Mouse (Mus musculus) adrenal gland, postnatal 36 days (tissue): Measurements from ENCODE around the gene Gapdh. TPM values are rescaled to one million over a fixed set of nuclear protein-coding genes. Genes with fewer than 3 reads are reported as not detected.
"Not testable (repeated sequence)": the region's sequence is repeated elsewhere in the genome, so short reads cannot be mapped to it uniquely, and the experiment has no call there.

Source experiments
- DNase-seq, 2 experiments: peaks; one replicate each; pipeline ENCODE4 v3.0.0; 2021; ENCODE audit warnings: mixed read lengths in 1 of 2
- total RNA-seq, 2 experiments: library from RNA; stranded (reverse); gene quantifications; 2 replicates each; pipeline ENCODE4 v1.2.3; 2021

Gapdh gene
- total RNA-seq, 2 experiments from 2014 or later, result 2,066 to 3,178 TPM

- DNase-seq, result peak; percentile 49 to 74
These were observed 789 bp upstream of the Gapdh start for GRCm38 (mm10) chr6:125166861-125167650.

- peak; percentile 96 to 97 for DNase-seq
These were observed 857 bp downstream of the Gapdh start for GRCm38 (mm10) chr6:125165328-125165891.

GRCm38 (mm10) chr6:125164672-125165327, 1.5 kb downstream of the Gapdh start:
- peak; percentile 56 to 65 for DNase-seq

- DNase-seq, result peak; percentile 32 to 52
These were observed 2.2 kb downstream of the Gapdh start for GRCm38 (mm10) chr6:125163801-125164657.

GRCm38 (mm10) chr6:125162615-125163305, 3.5 kb downstream of the Gapdh start:
- not testable (repeated sequence) for DNase-seq

- DNase-seq, result peak; percentile 76 to 81
These were observed 4.3 kb downstream of the Gapdh start for GRCm38 (mm10) chr6:125161971-125162370.

- peak; percentile 82 to 84 for DNase-seq
These were observed 5.2 kb downstream of the Gapdh start for GRCm38 (mm10) chr6:125160854-125161760.

GRCm38 (mm10) chr6:125160558-125160853, 5.8 kb downstream of the Gapdh start:
- no peak for DNase-seq

- DNase-seq, result no peak
These were observed 6.3 kb downstream of the Gapdh start for GRCm38 (mm10) chr6:125159773-125160557.

GRCm38 (mm10) chr6:125158944-125159492, 7.2 kb downstream of the Gapdh start:
- DNase-seq, result no peak

- no peak for DNase-seq
These were observed 9.2 kb downstream of the Gapdh start for GRCm38 (mm10) chr6:125156903-125157614.

GRCm38 (mm10) chr6:125156491-125156890, 9.8 kb downstream of the Gapdh start:
- no peak for DNase-seq

- no peak for DNase-seq
These were observed 11.0 kb downstream of the Gapdh start for GRCm38 (mm10) chr6:125155262-125155661.

- DNase-seq, result no peak
These were observed 11.7 kb downstream of the Gapdh start for GRCm38 (mm10) chr6:125154550-125154949.

GRCm38 (mm10) chr6:125153682-125154081, 12.6 kb downstream of the Gapdh start:
- no peak for DNase-seq

- no peak for DNase-seq
These were observed 13.3 kb downstream of the Gapdh start for GRCm38 (mm10) chr6:125153018-125153389.

- DNase-seq, result no peak
These were observed 13.9 kb downstream of the Gapdh start for GRCm38 (mm10) chr6:125152212-125153017.

- no peak for DNase-seq
These were observed 16.7 kb downstream of the Gapdh start for GRCm38 (mm10) chr6:125149569-125149950.
